In the genomic region with DNA sequence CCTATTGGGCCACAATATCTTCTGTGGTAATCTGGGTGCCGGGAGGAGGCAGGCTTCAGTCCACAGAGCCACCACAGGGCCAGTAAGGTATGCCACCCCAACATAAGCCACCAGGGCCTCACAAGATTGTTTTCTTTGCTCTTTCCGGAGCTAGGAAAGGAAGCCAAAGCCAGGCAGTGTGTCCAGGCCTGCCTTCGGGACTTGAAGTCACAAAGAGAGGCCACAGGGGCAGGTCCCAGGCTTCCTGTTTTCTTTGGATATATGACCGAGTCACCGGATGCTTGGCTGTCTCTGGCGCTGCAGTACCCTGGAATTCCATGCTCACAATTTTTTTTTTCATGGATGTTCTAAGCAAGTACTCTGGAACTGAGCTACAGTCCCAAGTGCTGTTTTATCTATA, we compare ENCODE assay signal across 11 mouse cellular contexts. TPM values are rescaled to one million over a fixed set of nuclear protein-coding genes. Genes with fewer than 3 reads are reported as not detected.
A peak's percentile ranks its signal among the peaks of the same experiment; 100 is the strongest.
DNase-seq lines count a peak whose midpoint lies in the region; ATAC-seq lines count a peak whose summit lies in the region.
"Had no signal": no experiment of that assay in that cellular context is flagged by ENCODE, and none has a peak within 500 bp of the region (broad histone marks: within the 10 kb centered on the region; RNA-seq: fewer than 3 reads in every experiment).

No protein-coding gene starts in this region.

- peak; percentile 65 for DNase-seq in embryo, embryonic 10.5 days (ENCODE audit: low spot score)
- peak; percentile 85 to 89 for DNase-seq in heart, adult 9 months (ENCODE audit: low spot score in 2 of 2)
- no peak for DNase-seq in right cerebral cortex, adult 2 months (ENCODE audit: low spot score in 2 of 2)
- DNase-seq: right cerebral cortex, postnatal 25 days had no signal

- peaks cover 5% of the 10 kb centered on the region; the same call in 1 of the 2 replicates for H3K4me1 ChIP-seq in kidney, embryonic 16.5 days (ENCODE audit: insufficient read depth, low read length)
- 0 out of 2 replicates have a peak, but pooled peaks cover 2% of the 10 kb centered on the region for H3K4me1 ChIP-seq in lung, embryonic 15.5 days
- peaks cover 1% of the 10 kb centered on the region; the same call in 1 of the 2 replicates for H3K4me1 ChIP-seq in hindbrain, embryonic 13.5 days (replicated peaks)
- H3K4me1 ChIP-seq: midbrain, embryonic 12.5 days had no signal

- no peak overlapping the region for H3K4me3 ChIP-seq in kidney, embryonic 16.5 days (ENCODE audit: low read length)
- H3K4me3 ChIP-seq in lung, embryonic 15.5 days = no peak overlapping the region
- H3K4me3 ChIP-seq in hindbrain, embryonic 13.5 days = no peak overlapping the region
- H3K4me3 ChIP-seq: hindbrain, embryonic 15.5 days; midbrain, embryonic 12.5 days had no signal

- H3K9ac ChIP-seq in kidney, embryonic 16.5 days (replicated peaks; ENCODE audit: low read length) = no peak overlapping the region
- H3K9ac ChIP-seq in lung, embryonic 15.5 days = no peak overlapping the region
- H3K9ac ChIP-seq in hindbrain, embryonic 13.5 days = no peak overlapping the region
- H3K9ac ChIP-seq: hindbrain, embryonic 15.5 days; midbrain, embryonic 12.5 days had no signal

- H3K27ac ChIP-seq in kidney, embryonic 16.5 days (ENCODE audit: low read length) = peak overlapping the region; percentile 64
- peak overlapping the region; percentile 71 for H3K27ac ChIP-seq in lung, embryonic 15.5 days
- H3K27ac ChIP-seq in hindbrain, embryonic 13.5 days = no peak overlapping the region
- H3K27ac ChIP-seq: hindbrain, embryonic 15.5 days; midbrain, embryonic 12.5 days had no signal

- no peak overlapping the region for H3K4me2 ChIP-seq in kidney, embryonic 16.5 days (replicated peaks; ENCODE audit: low read depth, low read length)
- H3K4me2 ChIP-seq in lung, embryonic 15.5 days = no peak overlapping the region
- no peak overlapping the region for H3K4me2 ChIP-seq in hindbrain, embryonic 13.5 days
- H3K4me2 ChIP-seq: hindbrain, embryonic 15.5 days; midbrain, embryonic 12.5 days had no signal

- no peaks in the 10 kb centered on the region for H3K27me3 ChIP-seq in kidney, embryonic 16.5 days (ENCODE audit: insufficient read depth, low read length)
- no peaks in the 10 kb centered on the region for H3K27me3 ChIP-seq in lung, embryonic 15.5 days
- peaks cover 5% of the 10 kb centered on the region; the same call in 1 of the 2 replicates for H3K27me3 ChIP-seq in hindbrain, embryonic 13.5 days
- H3K27me3 ChIP-seq: hindbrain, embryonic 15.5 days; midbrain, embryonic 12.5 days had no signal

- ATAC-seq in kidney, embryonic 16.5 days (ENCODE audit: low FRiP score, low TSS enrichment) = peak; percentile 79
- peak; percentile 71; the same call in 1 of the 2 replicates for ATAC-seq in lung, embryonic 15.5 days (ENCODE audit: borderline replicate concordance, extremely low read depth, low FRiP score, low TSS enrichment)
- ATAC-seq in hindbrain, embryonic 13.5 days (ENCODE audit: low FRiP score) = no peak
- no peak for ATAC-seq in megakaryocyte-erythroid progenitor cell, adult 5-6 weeks (replicated peaks; ENCODE audit: low FRiP score, low TSS enrichment, poor library complexity, severe bottlenecking)

- peaks cover 4% of the 10 kb centered on the region; the same call in 1 of the 2 replicates for H3K9me3 ChIP-seq in kidney, embryonic 16.5 days (ENCODE audit: low read length)
- H3K9me3 ChIP-seq in lung, embryonic 15.5 days = no peaks in the 10 kb centered on the region
- peaks cover 5% of the 10 kb centered on the region; the same call in 1 of the 2 replicates for H3K9me3 ChIP-seq in hindbrain, embryonic 13.5 days
- H3K9me3 ChIP-seq: hindbrain, embryonic 15.5 days had no signal

- WGBS in kidney, embryonic 16.5 days = 15% methylated on average over 6 of the region's 6 CpGs
- 42% methylated on average over 6 of the region's 6 CpGs for WGBS in lung, embryonic 15.5 days
- WGBS in hindbrain, embryonic 13.5 days = 61% methylated on average over 6 of the region's 6 CpGs

- H3K36me3 ChIP-seq in kidney, embryonic 16.5 days (ENCODE audit: insufficient read depth, low read length) = no peaks in the 10 kb centered on the region
- H3K36me3 ChIP-seq in lung, embryonic 15.5 days = no peaks in the 10 kb centered on the region
- no peaks in the 10 kb centered on the region for H3K36me3 ChIP-seq in hindbrain, embryonic 13.5 days
- H3K36me3 ChIP-seq: hindbrain, embryonic 15.5 days; midbrain, embryonic 12.5 days had no signal

RNA-seq across cellular contexts. Expression of a gene that starts 5.6 kb away (rescaled TPM):
- polyA plus RNA-seq in kidney, embryonic 16.5 days (2015; fragmentation: Nextera tagmentation; extraction: Ambion mirVana) = 46.8 and 47.1 TPM in 2 replicates
- polyA plus RNA-seq in lung, embryonic 15.5 days (2015; fragmentation: Nextera tagmentation; extraction: Ambion mirVana) = 62.0 and 68.0 TPM in 2 replicates
- polyA plus RNA-seq in hindbrain, embryonic 13.5 days (2015; fragmentation: Nextera tagmentation; extraction: Ambion mirVana) = 17.2 and 18.2 TPM in 2 replicates
- total RNA-seq in megakaryocyte-erythroid progenitor cell, adult 5-6 weeks (2014; fragmentation: Nextera tagmentation) = 0.37 and 0.57 TPM in 2 replicates
- 0.15 and 0.23 TPM in 2 replicates for total RNA-seq in megakaryocyte-erythroid progenitor cell, adult 5-6 weeks (2017)

RNA-seq across cellular contexts. Expression of a gene that starts 22.8 kb away (rescaled TPM):
- 5.4 and 6.0 TPM in 2 replicates for polyA plus RNA-seq in kidney, embryonic 16.5 days (2015; fragmentation: Nextera tagmentation; extraction: Ambion mirVana)
- 2.1 and 2.3 TPM in 2 replicates for polyA plus RNA-seq in lung, embryonic 15.5 days (2015; fragmentation: Nextera tagmentation; extraction: Ambion mirVana)
- polyA plus RNA-seq in hindbrain, embryonic 13.5 days (2015; fragmentation: Nextera tagmentation; extraction: Ambion mirVana) = 0.39 and 0.53 TPM in 2 replicates
- not detected in 2 replicates for total RNA-seq in megakaryocyte-erythroid progenitor cell, adult 5-6 weeks (2014; fragmentation: Nextera tagmentation)
- not detected in 2 replicates for total RNA-seq in megakaryocyte-erythroid progenitor cell, adult 5-6 weeks (2017)
- total RNA-seq: common myeloid progenitor, adult 5-6 weeks had no signal

RNA-seq across cellular contexts. Expression of a gene that starts 59.5 kb away (rescaled TPM):
- 18.7 and 19.7 TPM in 2 replicates for polyA plus RNA-seq in kidney, embryonic 16.5 days (2015; fragmentation: Nextera tagmentation; extraction: Ambion mirVana)
- 27.7 and 30.0 TPM in 2 replicates for polyA plus RNA-seq in lung, embryonic 15.5 days (2015; fragmentation: Nextera tagmentation; extraction: Ambion mirVana)
- polyA plus RNA-seq in hindbrain, embryonic 13.5 days (2015; fragmentation: Nextera tagmentation; extraction: Ambion mirVana) = 4.7 and 5.0 TPM in 2 replicates
- total RNA-seq in megakaryocyte-erythroid progenitor cell, adult 5-6 weeks (2014; fragmentation: Nextera tagmentation) = 0.61 TPM in 1 of 2 replicates, not detected in the other
- total RNA-seq in megakaryocyte-erythroid progenitor cell, adult 5-6 weeks (2017) = 0.23 TPM in 1 of 2 replicates, not detected in the other

RNA-seq across cellular contexts. Expression of a gene that starts 59.9 kb away (rescaled TPM):
- polyA plus RNA-seq in kidney, embryonic 16.5 days (2015; fragmentation: Nextera tagmentation; extraction: Ambion mirVana) = 14.2 and 14.4 TPM in 2 replicates
- polyA plus RNA-seq in lung, embryonic 15.5 days (2015; fragmentation: Nextera tagmentation; extraction: Ambion mirVana) = 15.3 and 20.2 TPM in 2 replicates
- polyA plus RNA-seq in hindbrain, embryonic 13.5 days (2015; fragmentation: Nextera tagmentation; extraction: Ambion mirVana) = 15.9 and 18.5 TPM in 2 replicates
- total RNA-seq in megakaryocyte-erythroid progenitor cell, adult 5-6 weeks (2014; fragmentation: Nextera tagmentation) = 4.9 and 8.7 TPM in 2 replicates
- 8.1 and 8.6 TPM in 2 replicates for total RNA-seq in megakaryocyte-erythroid progenitor cell, adult 5-6 weeks (2017)

Comparison
In these comparisons a context has a peak if more than half of its experiments do, and no peak if none do; other contexts are left out.
1. DNase-seq: peak in embryo, embryonic 10.5 days (single experiment) and heart, adult 9 months (2 of 2); none in right cerebral cortex, adult 2 months (0 of 2).
2. ATAC-seq: peak in kidney, embryonic 16.5 days (single experiment) and lung, embryonic 15.5 days (single experiment); none in hindbrain, embryonic 13.5 days (single experiment) and megakaryocyte-erythroid progenitor cell, adult 5-6 weeks (single experiment).